Mouse (Mus musculus): ENCODE data around the gene Aff3.

Aff3 gene

GRCm38 (mm10) chr1:38664777-38665176 is at the start of gene Aff3:
Gene Aff3, minus strand, starts transcription at chr1:38664955.
- no peak for DNase-seq (ENCODE audit: low read depth, low spot score)

- no peak for DNase-seq (ENCODE audit: low read depth, low spot score)
Measured at GRCm38 (mm10) chr1:38700646-38701045, 35.9 kb upstream of the Aff3 start.

GRCm38 (mm10) chr1:38699244-38699643 is 34.5 kb upstream of the Aff3 start:
- no peak for DNase-seq (ENCODE audit: low read depth, low spot score)

GRCm38 (mm10) chr1:38695812-38696681 is 31.3 kb upstream of the Aff3 start:
- no peak for DNase-seq (ENCODE audit: low read depth, low spot score)

GRCm38 (mm10) chr1:38695089-38695811 is 30.5 kb upstream of the Aff3 start:
- DNase-seq (ENCODE audit: low read depth, low spot score), result no peak

- no peak for DNase-seq (ENCODE audit: low read depth, low spot score)
Measured at GRCm38 (mm10) chr1:38694142-38694541, 29.4 kb upstream of the Aff3 start.

- DNase-seq (ENCODE audit: low read depth, low spot score), result no peak
Measured at GRCm38 (mm10) chr1:38690471-38690870, 25.7 kb upstream of the Aff3 start.

- DNase-seq (ENCODE audit: low read depth, low spot score), result no peak
Measured at GRCm38 (mm10) chr1:38688216-38688615, 23.5 kb upstream of the Aff3 start.

GRCm38 (mm10) chr1:38685706-38686105 is 21.0 kb upstream of the Aff3 start:
- DNase-seq (ENCODE audit: low read depth, low spot score), result no peak

GRCm38 (mm10) chr1:38683158-38683721 is 18.5 kb upstream of the Aff3 start:
- DNase-seq (ENCODE audit: low read depth, low spot score), result no peak

GRCm38 (mm10) chr1:38679890-38680289 is 15.1 kb upstream of the Aff3 start:
- no peak for DNase-seq (ENCODE audit: low read depth, low spot score)

- DNase-seq (ENCODE audit: low read depth, low spot score), result no peak
Measured at GRCm38 (mm10) chr1:38671756-38672155, 7.0 kb upstream of the Aff3 start.

- DNase-seq (ENCODE audit: low read depth, low spot score), result no peak
Measured at GRCm38 (mm10) chr1:38671019-38671418, 6.3 kb upstream of the Aff3 start.

- DNase-seq (ENCODE audit: low read depth, low spot score), result no peak
Measured at GRCm38 (mm10) chr1:38668327-38668726, 3.6 kb upstream of the Aff3 start.

GRCm38 (mm10) chr1:38667892-38668291 is 3.1 kb upstream of the Aff3 start:
- no peak for DNase-seq (ENCODE audit: low read depth, low spot score)

GRCm38 (mm10) chr1:38666766-38667118 is 2.0 kb upstream of the Aff3 start:
- DNase-seq (ENCODE audit: low read depth, low spot score), result no peak

- DNase-seq (ENCODE audit: low read depth, low spot score), result no peak
Measured at GRCm38 (mm10) chr1:38666111-38666765, 1.5 kb upstream of the Aff3 start.

- DNase-seq (ENCODE audit: low read depth, low spot score), result no peak
Measured at GRCm38 (mm10) chr1:38665611-38666010, 856 bp upstream of the Aff3 start.

- DNase-seq (ENCODE audit: low read depth, low spot score), result no peak
Measured at GRCm38 (mm10) chr1:38664261-38664660, 494 bp downstream of the Aff3 start.

- no peak for DNase-seq (ENCODE audit: low read depth, low spot score)
Measured at GRCm38 (mm10) chr1:38662616-38663193, 2.0 kb downstream of the Aff3 start.

- DNase-seq (ENCODE audit: low read depth, low spot score), result no peak
Measured at GRCm38 (mm10) chr1:38658933-38659553, 5.7 kb downstream of the Aff3 start.

Data from WW6 (cell line).